Mouse (Mus musculus) midbrain, embryonic 14.5 days (tissue): ENCODE results near the gene Hist1h2bg. TPM values are rescaled to one million over a fixed set of nuclear protein-coding genes. Genes with fewer than 3 reads are reported as not detected.

Experiments used
- ATAC-seq: fragments of 200-750 bp; cut with Nextera tagmentation; 2 replicates; pipeline ENCODE4 v1.8.0; 2017; ENCODE audit warnings: moderate number of reproducible peaks, moderate library complexity; ENCODE audit not compliant: low FRiP score, low TSS enrichment
- DNase-seq: peaks from one replicate; pipeline ENCODE4 v3.0.0-alpha.2; 2015
- H3K27ac ChIP-seq: fragments of 300-500 bp; sonication (generic); replicated peaks from 2 replicates; pipeline ENCODE4 v1.5.1; 2014; ENCODE audit warnings: mild to moderate bottlenecking, low read depth, low read length, moderate library complexity
- H3K27me3 ChIP-seq: fragments of 300-500 bp; sonication (generic); 2 replicates; pipeline ENCODE4 v1.6.1; 2014; ENCODE audit warnings: low read length, control low read depth, mixed read lengths; ENCODE audit not compliant: control insufficient read depth, insufficient read depth
- H3K36me3 ChIP-seq: fragments of 300-500 bp; sonication (generic); 2 replicates; pipeline ENCODE4 v1.6.1; 2014; ENCODE audit warnings: low read length, control low read depth; ENCODE audit not compliant: control insufficient read depth, insufficient read depth
- H3K4me1 ChIP-seq: fragments of 300-500 bp; sonication (generic); 2 replicates; pipeline ENCODE4 v1.6.1; 2014; ENCODE audit warnings: mild to moderate bottlenecking, antibody characterized with exemption, low read length, control low read depth; ENCODE audit not compliant: control insufficient read depth, insufficient read depth
- H3K4me2 ChIP-seq: fragments of 300-500 bp; sonication (generic); 2 replicates; pipeline ENCODE4 v1.6.1; 2014; ENCODE audit warnings: mild to moderate bottlenecking, low read length, moderate library complexity
- H3K4me3 ChIP-seq: fragments of 300-500 bp; sonication (generic); replicated peaks from 2 replicates; pipeline ENCODE4 v1.5.1; 2014; ENCODE audit warnings: low read depth, low read length
- H3K9ac ChIP-seq: fragments of 300-500 bp; sonication (generic); replicated peaks from 2 replicates; pipeline ENCODE4 v1.6.1; 2014; ENCODE audit warnings: mild to moderate bottlenecking, low read length, moderate library complexity
- H3K9me3 ChIP-seq: fragments of 300-500 bp; sonication (generic); 2 replicates; pipeline ENCODE4 v1.6.1; 2016; ENCODE audit warnings: low read length, control low read depth, mixed read lengths; ENCODE audit not compliant: control insufficient read depth
- WGBS: fragments of 180-500 bp; shearing (Covaris S2); extraction: QIAGEN DNeasy Blood & Tissue Kit; methylation state at CpG from one replicate; pipeline ENCODE4 v1.1.7; 2014; 5-methylcytosine and 5-hydroxymethylcytosine counted together
- polyA plus RNA-seq: library from polyadenylated mRNA; unstranded; fragments of >200 nt; fragmentation: Nextera tagmentation; extraction: Ambion mirVana; gene quantifications from 2 replicates; pipeline ENCODE4 v1.2.1, GENCODE M21; 2014

Gene Hist1h2bg
- polyA plus RNA-seq, 1 experiment from 2014 or later, result 1.4 TPM

- Histone ChIP-seq H3K9ac (no peak overlapping the region), H3K27me3 (no peaks in the 10 kb centered on the region), H3K4me2 (no peak overlapping the region), H3K9me3 (no peaks in the 10 kb centered on the region), H3K4me1 (no peaks in the 10 kb centered on the region), H3K4me3 (no peak overlapping the region), H3K27ac (no peak overlapping the region), H3K36me3 (no peaks in the 10 kb centered on the region)
- DNase-seq, result no peak
- ATAC-seq, result no peak
- WGBS, result 86% methylated on average over 5 of the region's 5 CpGs
Observed at GRCm38 (mm10) chr13:23593051-23593770, 22.0 kb downstream of the Hist1h2bg start.

DNA sequence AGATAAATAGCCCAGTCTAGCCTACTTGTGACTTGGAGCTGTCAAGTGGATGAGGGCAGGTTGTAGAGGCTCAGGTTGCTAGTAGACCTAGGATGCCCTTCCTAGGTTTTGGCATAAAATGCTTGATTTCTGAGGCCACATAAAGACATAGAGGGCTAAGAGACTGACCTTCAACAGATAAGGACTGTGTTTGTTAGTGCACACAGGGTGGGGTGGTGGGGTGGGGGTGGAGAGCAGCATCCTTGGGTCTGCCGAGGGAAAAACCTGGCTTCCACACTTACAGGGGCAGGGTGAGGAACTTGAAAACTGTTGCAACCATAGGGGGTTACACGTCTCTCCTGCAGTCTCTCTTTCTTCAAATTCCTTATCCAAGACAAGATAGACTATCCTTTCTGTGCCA is 24.0 kb downstream of the Hist1h2bg start:
- no peak overlapping the region for H3K9ac ChIP-seq
- WGBS, result 88% methylated on average over 2 of the region's 2 CpGs
- no peak for DNase-seq

GRCm38 (mm10) chr13:23595622-23596372 is 24.6 kb downstream of the Hist1h2bg start:
- H3K9ac ChIP-seq, result no peak overlapping the region
- no peak overlapping the region for H3K4me3 ChIP-seq
- H3K27me3 ChIP-seq, result no peaks in the 10 kb centered on the region
- DNase-seq (no peak), ATAC-seq (no peak)
- no peaks in the 10 kb centered on the region for H3K36me3 ChIP-seq
- WGBS, result 85% methylated on average over 7 of the region's 7 CpGs
- no peak overlapping the region for H3K4me2 ChIP-seq
- no peak overlapping the region for H3K27ac ChIP-seq
- no peaks in the 10 kb centered on the region for H3K9me3 ChIP-seq
- H3K4me1 ChIP-seq, result no peaks in the 10 kb centered on the region

More for the DNA sequence above, 24.0 kb downstream of the Hist1h2bg start:
- no peak overlapping the region for H3K4me3 ChIP-seq
- ATAC-seq, result no peak
- no peaks in the 10 kb centered on the region for H3K36me3 ChIP-seq
- H3K27me3 ChIP-seq, result no peaks in the 10 kb centered on the region
- H3K27ac ChIP-seq, result no peak overlapping the region
- no peaks in the 10 kb centered on the region for H3K4me1 ChIP-seq
- no peak overlapping the region for H3K4me2 ChIP-seq
- H3K9me3 ChIP-seq, result no peaks in the 10 kb centered on the region

DNA sequence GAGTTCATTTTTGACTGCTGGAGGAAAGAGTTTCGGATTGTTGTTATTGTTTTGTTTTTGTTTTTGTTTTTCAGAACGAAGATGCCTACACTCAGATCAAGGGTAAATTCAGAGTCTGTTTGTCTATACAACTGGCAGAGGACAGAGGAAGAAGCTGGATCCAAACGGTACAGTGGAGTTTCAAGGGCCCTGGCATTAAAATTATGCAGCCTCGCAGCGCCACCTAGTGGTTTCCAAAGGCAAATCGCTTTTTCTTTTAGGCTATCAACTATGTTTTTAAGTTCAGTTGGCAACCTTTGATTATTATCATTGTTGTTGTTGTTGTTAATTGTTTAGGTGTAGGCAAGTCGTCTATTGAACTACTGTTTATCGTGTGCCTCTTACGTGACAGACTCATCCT is 26.8 kb downstream of the Hist1h2bg start:
- Histone ChIP-seq H3K9me3 (no peaks in the 10 kb centered on the region), H3K27ac (no peak overlapping the region), H3K36me3 (no peaks in the 10 kb centered on the region), H3K4me3 (no peak overlapping the region), H3K27me3 (no peaks in the 10 kb centered on the region), H3K4me1 (no peaks in the 10 kb centered on the region), H3K4me2 (no peak overlapping the region), H3K9ac (no peak overlapping the region)
- WGBS, result 10% methylated on average over 9 of the region's 9 CpGs
- no peak for ATAC-seq
- DNase-seq, result peak; percentile 88

- WGBS, result 82% methylated on average over 7 of the region's 7 CpGs
- DNase-seq (no peak), ATAC-seq (no peak)
- Histone ChIP-seq H3K27ac (no peak overlapping the region), H3K9ac (no peak overlapping the region), H3K4me3 (no peak overlapping the region), H3K4me1 (no peaks in the 10 kb centered on the region), H3K36me3 (no peaks in the 10 kb centered on the region), H3K4me2 (no peak overlapping the region), H3K27me3 (no peaks in the 10 kb centered on the region), H3K9me3 (no peaks in the 10 kb centered on the region)
Observed at GRCm38 (mm10) chr13:23603182-23603699, 32.0 kb downstream of the Hist1h2bg start.

GRCm38 (mm10) chr13:23604452-23604851 is 33.3 kb downstream of the Hist1h2bg start:
- H3K9ac ChIP-seq, result no peak overlapping the region
- H3K36me3 ChIP-seq, result no peaks in the 10 kb centered on the region
- H3K4me3 ChIP-seq, result no peak overlapping the region
- no peak for DNase-seq
- no peaks in the 10 kb centered on the region for H3K4me1 ChIP-seq
- no peak overlapping the region for H3K4me2 ChIP-seq
- no peak for ATAC-seq
- H3K27me3 ChIP-seq, result no peaks in the 10 kb centered on the region
- H3K9me3 ChIP-seq, result no peaks in the 10 kb centered on the region
- WGBS, result 94% methylated on average over 3 of the region's 3 CpGs
- H3K27ac ChIP-seq, result no peak overlapping the region

- Histone ChIP-seq H3K4me2 (no peak overlapping the region), H3K9me3 (no peaks in the 10 kb centered on the region), H3K9ac (no peak overlapping the region), H3K27ac (no peak overlapping the region), H3K36me3 (no peaks in the 10 kb centered on the region), H3K4me3 (no peak overlapping the region), H3K4me1 (no peaks in the 10 kb centered on the region), H3K27me3 (no peaks in the 10 kb centered on the region)
- DNase-seq, result no peak
- 94% methylated on average over 3 of the region's 3 CpGs for WGBS
- no peak for ATAC-seq
Observed at GRCm38 (mm10) chr13:23605052-23605451, 33.9 kb downstream of the Hist1h2bg start.

GRCm38 (mm10) chr13:23609209-23609608 is 38.0 kb downstream of the Hist1h2bg start:
- H3K9ac ChIP-seq, result no peak overlapping the region
- no peaks in the 10 kb centered on the region for H3K9me3 ChIP-seq
- no peak overlapping the region for H3K4me2 ChIP-seq
- no peak overlapping the region for H3K4me3 ChIP-seq
- H3K36me3 ChIP-seq, result no peaks in the 10 kb centered on the region
- H3K27ac ChIP-seq, result no peak overlapping the region
- H3K4me1 ChIP-seq, result no peaks in the 10 kb centered on the region
- H3K27me3 ChIP-seq, result no peaks in the 10 kb centered on the region
- ATAC-seq (no peak), DNase-seq (no peak)
- WGBS, result 91% methylated on average over 4 of the region's 4 CpGs

DNA sequence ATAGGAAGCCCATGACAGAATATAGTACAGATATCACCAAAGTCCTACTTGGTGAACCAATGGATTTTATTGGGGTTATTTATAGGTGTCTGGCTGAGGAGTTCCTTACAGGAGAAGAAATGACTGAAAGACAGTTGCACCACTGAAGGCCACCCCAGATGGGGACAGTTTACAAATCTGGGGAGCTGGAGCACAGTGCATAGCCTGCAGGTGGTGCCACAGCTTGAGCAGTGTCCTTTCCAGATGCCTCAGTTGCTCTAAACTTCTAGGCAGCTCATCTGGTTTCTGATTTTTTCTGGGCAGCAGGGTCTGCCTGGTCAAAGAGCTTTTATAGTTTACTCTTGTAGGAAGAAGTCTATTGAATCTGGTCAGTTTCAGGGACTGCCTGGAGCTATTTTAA is 38.6 kb downstream of the Hist1h2bg start:
- Histone ChIP-seq H3K4me1 (no peaks in the 10 kb centered on the region), H3K36me3 (no peaks in the 10 kb centered on the region), H3K9me3 (no peaks in the 10 kb centered on the region), H3K27me3 (no peaks in the 10 kb centered on the region), H3K4me3 (no peak overlapping the region), H3K9ac (no peak overlapping the region), H3K27ac (no peak overlapping the region), H3K4me2 (no peak overlapping the region)
- ATAC-seq (no peak), DNase-seq (no peak)
